Mouse (Mus musculus) midbrain, postnatal 0 days (tissue): Measurements from ENCODE around the gene Otof. TPM values are rescaled to one million over a fixed set of nuclear protein-coding genes. Genes with fewer than 3 reads are reported as not detected.

Source experiments
- ATAC-seq: fragments of 200-750 bp; cut with Nextera tagmentation; 2 replicates; pipeline ENCODE4 v1.8.0; 2017; ENCODE audit warnings: moderate number of reproducible peaks, mild to moderate bottlenecking, moderate TSS enrichment, moderate library complexity; ENCODE audit not compliant: low FRiP score
- DNase-seq: peaks from one replicate; pipeline ENCODE4 v3.0.0-alpha.2; 2015; ENCODE audit warnings: low spot score
- H3K27ac ChIP-seq: fragments of 300-500 bp; sonication (generic); 2 replicates; pipeline ENCODE4 v1.5.1; 2014; ENCODE audit warnings: low read depth, mild to moderate bottlenecking, low read length, mixed read lengths
- H3K27me3 ChIP-seq: fragments of 300-500 bp; sonication (generic); 2 replicates; pipeline ENCODE4 v1.6.1; 2014; ENCODE audit warnings: low read length, control low read depth, mixed read lengths; ENCODE audit not compliant: insufficient read depth
- H3K36me3 ChIP-seq: fragments of 300-500 bp; sonication (generic); 2 replicates; pipeline ENCODE4 v1.6.1; 2014; ENCODE audit warnings: low read length, control low read depth, mixed read lengths; ENCODE audit not compliant: insufficient read depth
- H3K4me1 ChIP-seq: fragments of 300-500 bp; sonication (generic); 2 replicates; pipeline ENCODE4 v1.6.1; 2014; ENCODE audit warnings: mild to moderate bottlenecking, control low read depth, antibody characterized with exemption, low read length, mixed read lengths; ENCODE audit not compliant: insufficient read depth
- H3K4me2 ChIP-seq: fragments of 300-500 bp; sonication (generic); 2 replicates; pipeline ENCODE4 v1.6.1; 2014; ENCODE audit warnings: low read depth, mild to moderate bottlenecking, low read length, mixed read lengths; ENCODE audit not compliant: poor library complexity, severe bottlenecking
- H3K4me3 ChIP-seq: fragments of 300-500 bp; sonication (generic); 2 replicates; pipeline ENCODE4 v1.5.1; 2014; ENCODE audit warnings: low read depth, mild to moderate bottlenecking, low read length, moderate library complexity
- H3K9ac ChIP-seq: fragments of 300-500 bp; sonication (generic); replicated peaks from 2 replicates; pipeline ENCODE4 v1.6.1; 2014; ENCODE audit warnings: mild to moderate bottlenecking, low read length, moderate library complexity, mixed read lengths; ENCODE audit not compliant: poor library complexity, severe bottlenecking
- H3K9me3 ChIP-seq: fragments of 300-500 bp; sonication (generic); 2 replicates; pipeline ENCODE4 v1.6.1; 2016; ENCODE audit warnings: low read length, control low read depth
- CTCF ChIP-seq: IDR thresholded peaks from 2 replicates; pipeline ENCODE4 v1.5.1; 2016; ENCODE audit warnings: antibody characterized with exemption, mild to moderate bottlenecking
- WGBS: fragments of 180-500 bp; shearing (Covaris S2); extraction: QIAGEN DNeasy Blood & Tissue Kit; methylation state at CpG from one replicate; pipeline ENCODE4 v1.1.7; 2014; 5-methylcytosine and 5-hydroxymethylcytosine counted together
- polyA plus RNA-seq: library from polyadenylated mRNA; unstranded; fragments of >200 nt; fragmentation: Nextera tagmentation; extraction: Ambion mirVana; gene quantifications from 2 replicates; pipeline ENCODE4 v1.2.1, GENCODE M21; 2015
- total RNA-seq: library from RNA; depleted of rRNA; stranded (reverse); fragments of >200 nt; gene quantifications from 2 replicates; pipeline ENCODE4 v1.2.3, GENCODE M21; 2014; rRNA removed

The Otof gene
- total RNA-seq (6.1 and 9.9 TPM in 2 replicates), polyA plus RNA-seq (4.7 and 4.9 TPM in 2 replicates)

DNA sequence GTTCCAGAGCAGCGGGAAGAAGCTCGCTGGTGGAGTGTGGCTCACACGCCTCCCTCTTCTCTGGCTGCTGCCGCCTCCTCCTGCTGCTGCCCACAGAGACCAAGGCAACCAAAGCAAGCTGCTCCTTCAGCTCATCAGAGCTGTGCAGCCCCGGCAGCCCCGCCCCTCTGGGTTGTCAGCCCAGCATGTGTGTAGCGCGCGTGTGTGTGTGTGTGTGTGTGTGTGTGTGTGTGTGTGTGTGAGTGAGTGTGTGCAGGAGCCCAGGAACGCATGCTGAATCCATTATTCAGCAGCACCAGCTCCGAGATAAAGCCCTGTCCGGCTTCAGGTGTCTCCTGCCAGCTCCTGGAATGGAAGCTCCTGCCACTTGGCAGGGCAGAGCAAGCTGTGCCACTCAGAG lies at the start of gene Otof:
Gene Otof, minus strand, starts transcription at position 112 of the 400 bp plus-strand sequence.
- Histone ChIP-seq H3K4me2 (peak within 1 kb of the TSS; percentile 36), H3K4me3 (0 out of 2 replicates have a peak within 1 kb of the TSS, but pooled peaks have one; percentile 0), H3K9me3 (no peaks in the 10 kb centered on the region), H3K27ac (no peak within 1 kb of the TSS), H3K36me3 (no peaks in the 10 kb centered on the region), H3K27me3 (0 out of 2 replicates have a peak, but pooled peaks cover 5% of the 10 kb centered on the region), H3K9ac (peak within 1 kb of the TSS; percentile 5; the same call in 1 of the 2 replicates), H3K4me1 (peaks cover 15% of the 10 kb centered on the region)
- peak; percentile 75 for DNase-seq
- WGBS: 15% methylated on average over 11 of the region's 12 CpGs
- TF ChIP-seq CTCF: no peak
- peak; percentile 80 for ATAC-seq

DNA sequence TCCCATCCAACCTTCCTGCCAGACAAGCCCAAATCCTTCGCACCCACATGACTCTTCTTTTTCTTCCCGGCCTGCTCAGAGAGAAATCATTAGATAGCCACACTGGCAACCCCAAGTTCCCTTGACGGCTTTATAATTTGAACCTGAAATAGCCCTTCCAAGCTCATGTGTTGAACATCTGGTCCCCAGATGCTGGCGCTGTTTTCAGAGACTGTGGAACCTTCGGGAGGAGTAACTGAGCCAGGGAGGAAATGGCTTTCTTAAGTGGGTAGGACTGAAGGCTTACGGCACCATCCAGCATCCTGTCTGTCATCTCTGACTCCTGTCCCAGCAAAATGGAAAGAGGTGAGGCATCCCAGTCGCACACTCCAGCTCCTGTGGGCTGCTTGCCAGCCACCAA lies 35.6 kb upstream of the Otof start:
- Histone ChIP-seq H3K27me3 (no peaks in the 10 kb centered on the region), H3K9me3 (no peaks in the 10 kb centered on the region), H3K27ac (no peak overlapping the region), H3K4me2 (no peak overlapping the region), H3K4me3 (no peak overlapping the region), H3K36me3 (no peaks in the 10 kb centered on the region), H3K9ac (no peak overlapping the region), H3K4me1 (no peaks in the 10 kb centered on the region)
- ATAC-seq: no peak
- DNase-seq: no peak
- no peak for TF ChIP-seq CTCF
- 82% methylated on average over 7 of the region's 7 CpGs for WGBS

DNA sequence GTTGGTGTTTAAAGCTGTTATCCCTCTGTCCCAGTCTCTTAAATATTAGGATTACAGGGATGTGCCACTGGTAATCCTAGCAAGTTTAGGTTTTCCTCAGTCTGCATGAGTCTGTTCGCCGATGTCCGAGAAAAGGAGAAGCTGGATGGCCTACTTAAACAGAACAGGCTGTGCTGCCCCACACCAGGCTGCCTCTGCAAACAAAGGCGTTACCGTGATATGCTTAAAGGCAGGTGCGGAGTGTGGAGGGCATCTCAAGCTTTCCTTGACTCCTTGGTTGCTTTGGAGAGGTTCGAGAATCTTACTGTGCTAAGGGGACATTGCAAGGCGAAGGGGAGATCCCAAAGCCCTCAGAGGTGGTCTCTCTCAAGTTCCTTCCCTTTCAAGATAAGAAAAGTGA lies 35.1 kb upstream of the Otof start:
- WGBS: 86% methylated on average over 8 of the region's 8 CpGs

GRCm38 (mm10) chr5:30495288-30495687 lies 33.6 kb upstream of the Otof start:
- H3K4me3 ChIP-seq: no peak overlapping the region
- WGBS: 44% methylated on average over 2 of the region's 2 CpGs
- no peak overlapping the region for H3K4me2 ChIP-seq
- no peaks in the 10 kb centered on the region for H3K36me3 ChIP-seq
- DNase-seq (no peak), ATAC-seq (no peak)
- H3K27me3 ChIP-seq: no peaks in the 10 kb centered on the region
- no peak for TF ChIP-seq CTCF
- H3K9ac ChIP-seq: no peak overlapping the region
- H3K9me3 ChIP-seq: no peaks in the 10 kb centered on the region
- no peaks in the 10 kb centered on the region for H3K4me1 ChIP-seq
- no peak overlapping the region for H3K27ac ChIP-seq

More for the DNA sequence above, 35.1 kb upstream of the Otof start:
- Histone ChIP-seq H3K9me3 (no peaks in the 10 kb centered on the region), H3K27ac (no peak overlapping the region), H3K9ac (no peak overlapping the region), H3K4me2 (no peak overlapping the region), H3K36me3 (no peaks in the 10 kb centered on the region), H3K4me1 (no peaks in the 10 kb centered on the region), H3K4me3 (no peak overlapping the region), H3K27me3 (no peaks in the 10 kb centered on the region)
- no peak for TF ChIP-seq CTCF
- ATAC-seq (no peak), DNase-seq (no peak)

GRCm38 (mm10) chr5:30494606-30495005 lies 32.9 kb upstream of the Otof start:
- DNase-seq: no peak

GRCm38 (mm10) chr5:30493723-30494122 lies 32.0 kb upstream of the Otof start:
- no peaks in the 10 kb centered on the region for H3K9me3 ChIP-seq
- no peak overlapping the region for H3K27ac ChIP-seq
- no peak overlapping the region for H3K9ac ChIP-seq
- no peaks in the 10 kb centered on the region for H3K4me1 ChIP-seq
- WGBS: 70% methylated on average over 7 of the region's 7 CpGs
- no peak for TF ChIP-seq CTCF
- DNase-seq (no peak), ATAC-seq (no peak)
- no peaks in the 10 kb centered on the region for H3K36me3 ChIP-seq
- H3K4me2 ChIP-seq: no peak overlapping the region
- H3K27me3 ChIP-seq: no peaks in the 10 kb centered on the region
- no peak overlapping the region for H3K4me3 ChIP-seq

More at GRCm38 (mm10) chr5:30494606-30495005, 32.9 kb upstream of the Otof start:
- Histone ChIP-seq H3K36me3 (no peaks in the 10 kb centered on the region), H3K4me3 (no peak overlapping the region), H3K27me3 (no peaks in the 10 kb centered on the region), H3K4me1 (no peaks in the 10 kb centered on the region), H3K27ac (no peak overlapping the region), H3K9ac (no peak overlapping the region), H3K4me2 (no peak overlapping the region), H3K9me3 (no peaks in the 10 kb centered on the region)
- 85% methylated on average over 7 of the region's 7 CpGs for WGBS
- TF ChIP-seq CTCF: no peak
- ATAC-seq: no peak
